Mouse (Mus musculus) embryo, embryonic 9.5 days (tissue): ENCODE measurements at regions not wholly inside any gene's neighbourhood (a gene's known extent, or its start where the extent isn't known, plus 50 kb on each side); places are given as distances from the start of the nearest gene placed in this dataset.

Experiments used
- DNase-seq: peaks from one replicate; pipeline ENCODE4 v3.0.0-alpha.2; 2017; ENCODE audit errors: extremely low spot score

GRCm38 (mm10) chr16:39102151-39102550 is 209.7 kb downstream of the Igsf11 start:
- no peak for DNase-seq

- no peak for DNase-seq
Measured at GRCm38 (mm10) chr16:39103360-39104095, 211.1 kb downstream of the Igsf11 start.

- peak; percentile 39 for DNase-seq
Measured at GRCm38 (mm10) chr16:39109383-39110033, 217.0 kb downstream of the Igsf11 start.

- DNase-seq: no peak
Measured at GRCm38 (mm10) chr16:39110089-39110488, 217.6 kb downstream of the Igsf11 start.

GRCm38 (mm10) chr16:39118059-39118458 is 225.6 kb downstream of the Igsf11 start:
- no peak for DNase-seq

- no peak for DNase-seq
Measured at GRCm38 (mm10) chr16:39119811-39120210, 227.3 kb downstream of the Igsf11 start.

GRCm38 (mm10) chr16:39123445-39123952 is 231.0 kb downstream of the Igsf11 start:
- DNase-seq: no peak

- DNase-seq: no peak
Measured at GRCm38 (mm10) chr16:39132459-39132858, 240.0 kb downstream of the Igsf11 start.

GRCm38 (mm10) chr16:39135777-39136176 is 243.3 kb downstream of the Igsf11 start:
- no peak for DNase-seq

- no peak for DNase-seq
Measured at GRCm38 (mm10) chr16:39147151-39147550, 254.7 kb downstream of the Igsf11 start.

GRCm38 (mm10) chr16:39151325-39152318 is 259.2 kb downstream of the Igsf11 start:
- no peak for DNase-seq

GRCm38 (mm10) chr16:39158893-39159292 is 266.4 kb downstream of the Igsf11 start:
- no peak for DNase-seq

GRCm38 (mm10) chr16:39159725-39160124 is 267.3 kb downstream of the Igsf11 start:
- no peak for DNase-seq

- DNase-seq: no peak
Measured at GRCm38 (mm10) chr16:39162684-39163083, 270.2 kb downstream of the Igsf11 start.

GRCm38 (mm10) chr16:39191861-39192260 is 299.4 kb downstream of the Igsf11 start:
- no peak for DNase-seq

- DNase-seq: no peak
Measured at GRCm38 (mm10) chr16:39195431-39195830, 303.0 kb downstream of the Igsf11 start.

- DNase-seq: no peak
Measured at GRCm38 (mm10) chr16:39196896-39197295, 304.4 kb downstream of the Igsf11 start.

GRCm38 (mm10) chr16:39223551-39223950 is 331.1 kb downstream of the Igsf11 start:
- no peak for DNase-seq

- no peak for DNase-seq
Measured at GRCm38 (mm10) chr16:39229501-39229900, 337.0 kb downstream of the Igsf11 start.

GRCm38 (mm10) chr16:39230439-39230838 is 338.0 kb downstream of the Igsf11 start:
- DNase-seq: no peak

GRCm38 (mm10) chr16:39234290-39234689 is 341.8 kb downstream of the Igsf11 start:
- DNase-seq: no peak

- no peak for DNase-seq
Measured at GRCm38 (mm10) chr16:39273490-39273889, 381.0 kb downstream of the Igsf11 start.
